Mouse (Mus musculus): ENCODE measurements at regions not wholly inside any gene's neighbourhood (a gene's known extent, or its start where the extent isn't known, plus 50 kb on each side); places are given as distances from the start of the nearest gene placed in this dataset.

DNA sequence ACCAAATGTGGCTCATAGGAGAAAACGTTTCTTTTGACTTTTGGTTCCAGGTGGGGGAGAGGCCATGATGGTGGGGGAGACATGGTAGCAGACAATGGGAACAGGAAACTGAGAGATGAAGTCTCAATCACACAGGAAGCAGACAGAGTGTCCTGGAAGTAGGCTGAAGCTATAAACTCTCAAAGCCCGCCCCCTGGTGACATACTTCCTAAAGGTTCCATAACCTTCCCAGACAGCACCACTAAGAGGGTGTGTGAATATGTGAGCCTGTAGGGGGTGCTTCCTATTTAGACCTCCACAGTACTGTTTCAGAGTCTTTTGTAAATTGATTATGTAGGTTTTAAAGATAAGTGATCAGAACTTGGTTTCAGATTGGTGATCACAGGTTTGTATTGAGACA lies 284.1 kb upstream of the Slc30a5 start:
- DNase-seq (ENCODE audit: low spot score), result no peak

DNA sequence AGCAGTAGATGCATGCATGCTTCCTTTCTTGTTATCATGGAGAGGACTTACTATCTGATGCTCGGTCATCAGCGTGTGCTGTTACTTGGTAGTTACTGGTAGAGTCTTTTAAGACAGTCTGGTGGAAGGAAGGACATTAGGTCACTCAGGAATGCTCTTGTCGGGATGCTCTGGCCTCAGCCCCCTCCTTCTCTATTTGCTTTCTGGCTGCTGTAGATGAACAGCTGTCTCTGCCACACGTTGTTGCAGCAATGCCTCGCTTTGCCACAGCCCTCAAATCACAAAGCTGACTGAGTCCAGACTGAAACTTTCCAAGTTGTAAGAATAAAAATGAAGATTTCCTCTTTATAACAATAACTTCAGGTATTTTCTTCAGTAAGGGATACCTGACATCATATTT lies 282.1 kb upstream of the Slc30a5 start:
- DNase-seq (ENCODE audit: low spot score), result no peak

DNA sequence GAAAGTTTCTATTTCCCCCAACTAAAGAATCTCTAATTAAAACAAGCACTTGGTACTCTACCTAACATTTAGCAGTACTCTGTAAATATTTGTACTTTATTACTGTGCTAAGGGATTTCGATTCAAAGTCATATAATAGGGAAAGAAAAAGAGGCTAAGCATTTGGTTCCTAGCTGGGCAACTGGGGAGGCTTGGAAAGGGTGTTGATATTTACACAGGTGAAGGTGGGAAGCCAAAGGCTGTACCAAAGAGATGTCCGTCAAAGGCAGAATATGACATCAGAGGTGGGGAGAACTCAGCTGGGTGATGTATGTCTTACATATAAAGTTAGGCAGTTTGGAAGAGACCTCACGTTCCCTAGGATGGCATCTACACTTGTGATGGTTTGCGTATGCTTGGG lies 278.9 kb upstream of the Slc30a5 start:
- no peak for DNase-seq (ENCODE audit: low spot score)

DNA sequence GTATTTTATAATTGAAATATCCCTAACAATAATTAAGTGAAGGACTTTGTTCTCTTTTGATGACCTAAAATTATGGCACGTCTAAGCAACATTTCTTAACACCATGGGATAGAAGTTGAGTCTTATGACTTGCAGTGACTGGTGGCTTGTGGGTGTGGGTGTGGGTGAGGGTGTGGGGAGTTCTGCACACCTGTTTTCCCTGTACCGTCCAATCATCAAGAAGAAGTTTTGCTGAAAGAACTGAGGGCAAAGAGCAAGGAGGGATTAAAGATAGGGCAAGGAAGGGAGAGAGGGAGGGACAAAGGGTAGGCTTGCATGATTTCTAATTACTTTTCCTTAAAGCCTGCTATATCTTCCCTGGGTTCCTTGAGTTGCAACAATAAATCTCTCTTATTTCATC lies 278.5 kb upstream of the Slc30a5 start:
- DNase-seq (ENCODE audit: low spot score), result no peak

DNA sequence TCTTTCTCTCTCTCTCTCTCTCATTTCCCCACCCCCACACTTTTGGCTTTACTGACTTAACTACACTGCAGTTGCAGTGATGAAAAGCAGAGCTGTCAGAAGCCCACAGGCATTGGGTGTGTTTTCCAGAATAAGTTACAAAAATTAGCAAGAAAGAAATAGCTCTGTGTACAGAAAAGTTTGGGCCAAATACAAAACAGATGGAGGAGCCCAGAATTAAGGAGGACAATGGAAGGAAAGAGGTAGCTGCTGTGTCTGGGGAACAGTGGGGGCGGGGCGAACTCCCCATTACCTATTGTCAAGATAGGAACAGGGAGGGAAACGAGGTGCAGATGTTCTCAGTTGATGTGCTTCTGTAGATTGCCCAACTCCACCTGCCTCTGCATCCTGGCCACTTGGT lies 267.4 kb upstream of the Slc30a5 start:
- DNase-seq (ENCODE audit: low spot score), result no peak

DNA sequence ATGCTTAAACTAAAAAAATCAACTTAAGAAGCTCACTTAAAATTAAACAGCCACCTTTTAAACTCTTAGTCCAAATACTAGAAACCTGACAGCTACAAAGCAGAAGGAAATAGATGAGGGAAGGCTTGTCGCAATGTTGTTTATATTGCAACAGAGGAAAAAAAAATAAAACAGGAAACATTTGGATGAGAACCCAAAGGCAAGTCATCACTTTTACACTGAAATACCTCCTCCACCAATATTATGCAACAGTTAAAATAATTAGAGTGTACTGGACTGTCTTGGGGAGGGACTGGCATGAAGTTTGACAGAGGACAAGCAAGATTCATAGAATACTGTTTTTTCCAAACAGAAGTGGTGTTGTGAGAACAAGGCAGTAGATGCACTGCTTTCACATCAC lies 263.6 kb upstream of the Slc30a5 start:
- DNase-seq (ENCODE audit: low spot score), result peak; percentile 5

DNA sequence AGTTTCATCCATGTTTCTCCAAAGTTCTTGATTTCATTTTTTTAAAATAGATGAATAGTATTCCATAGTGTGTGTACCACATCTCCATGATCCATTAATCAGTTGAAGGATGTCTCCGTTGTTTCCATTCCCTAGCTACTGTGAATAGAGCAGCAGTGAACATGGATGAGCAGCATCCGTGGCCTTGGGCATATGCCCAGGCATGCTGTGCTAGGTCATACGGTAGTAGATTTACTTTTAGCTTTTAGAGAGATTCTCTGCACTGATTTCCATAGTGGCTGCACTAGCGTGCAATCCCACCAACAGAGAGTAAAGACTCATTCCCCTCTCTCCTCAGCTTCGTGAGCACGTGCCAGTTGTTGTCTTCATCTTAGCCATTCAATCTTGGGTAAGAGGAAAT lies 263.0 kb upstream of the Slc30a5 start:
- no peak for DNase-seq (ENCODE audit: low spot score)

DNA sequence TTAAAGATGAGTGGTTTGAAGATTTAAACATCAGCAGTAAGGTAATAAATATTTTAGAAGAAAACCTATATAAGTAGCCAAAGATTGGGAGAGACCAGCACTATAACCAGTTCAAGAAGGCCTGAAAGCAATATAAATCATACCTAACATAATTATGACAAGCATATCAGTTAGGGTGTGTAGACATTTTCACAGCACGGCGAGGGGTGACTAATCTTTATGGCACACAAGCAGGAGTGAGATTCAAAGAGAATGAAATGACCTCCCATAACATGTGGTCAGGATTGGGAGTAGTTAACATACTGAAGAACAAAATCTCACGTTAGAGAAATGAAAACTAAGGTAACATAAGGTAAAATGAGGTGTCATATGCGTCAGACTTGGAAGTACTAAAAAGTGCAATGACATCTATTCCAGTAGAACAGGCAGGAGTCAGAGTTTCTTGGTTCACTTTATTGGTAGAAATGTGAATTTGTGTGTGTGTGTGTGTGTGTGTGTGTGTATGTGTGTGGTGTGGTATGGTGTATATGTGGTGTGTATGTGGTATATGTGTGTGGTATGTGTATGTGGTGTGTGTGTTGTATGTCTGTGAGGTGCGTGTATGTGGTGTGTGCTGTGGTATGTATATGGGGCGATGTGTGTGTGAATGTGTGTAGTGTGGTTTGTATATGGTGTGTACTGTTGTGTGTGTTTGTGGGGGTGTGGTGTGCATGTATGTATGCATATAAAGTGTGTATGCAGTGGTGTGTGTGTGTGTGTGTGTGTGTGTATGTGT lies 262.0 kb upstream of the Slc30a5 start:
- DNase-seq (ENCODE audit: low spot score), result no peak

DNA sequence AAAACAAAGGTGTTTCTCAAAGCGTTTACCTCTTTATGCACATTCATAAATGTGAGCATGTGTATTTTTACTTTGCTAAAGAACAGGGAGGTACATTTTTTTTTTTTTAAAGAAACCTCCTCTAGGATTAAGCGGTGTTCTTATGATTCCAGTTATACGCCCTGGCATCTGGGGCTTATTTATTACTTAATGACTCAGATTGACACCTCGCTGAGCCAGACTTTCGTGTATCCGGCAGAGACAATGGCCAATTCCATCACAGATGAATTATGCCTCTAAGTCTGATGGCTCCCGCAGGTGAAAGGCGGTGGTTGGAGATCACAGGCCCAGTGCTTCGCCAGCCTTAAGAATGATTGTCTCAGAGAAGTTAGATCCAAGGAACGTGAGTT lies 259.5 kb upstream of the Slc30a5 start:
- DNase-seq (ENCODE audit: low spot score), result no peak

DNA sequence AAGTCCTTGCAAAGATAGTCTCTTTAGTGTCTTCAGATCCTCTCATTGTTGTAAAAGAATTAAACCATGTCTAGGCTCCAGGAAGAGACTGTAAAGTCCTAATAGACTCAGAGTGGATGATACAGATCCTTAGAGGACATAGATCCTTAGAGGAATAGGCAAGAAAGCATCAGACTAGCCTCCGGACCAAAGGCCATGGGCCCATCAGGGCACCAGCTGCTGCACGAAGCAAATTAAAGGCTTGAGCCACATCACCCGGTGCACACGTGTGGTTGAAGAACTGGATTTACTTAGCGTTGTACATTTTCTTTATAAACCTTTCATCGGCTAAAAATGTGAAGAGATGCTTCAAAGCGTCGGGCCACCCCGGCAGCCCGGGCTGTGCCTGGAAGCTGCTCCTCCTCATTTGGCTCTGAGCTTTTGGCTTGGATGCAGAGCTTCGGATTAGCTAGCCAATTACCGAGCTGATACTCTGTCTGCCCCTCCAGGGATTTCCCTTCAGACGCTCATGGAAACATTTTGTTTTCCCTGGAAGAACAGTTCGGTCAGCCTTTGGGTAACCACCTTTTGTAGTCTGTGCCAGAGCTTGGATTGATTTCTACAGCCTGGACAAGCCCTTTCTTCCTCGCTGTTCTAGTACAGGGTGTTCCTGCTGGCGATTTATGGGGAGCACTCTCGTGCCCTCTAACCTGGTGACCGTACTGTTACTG lies 259.0 kb upstream of the Slc30a5 start:
- peak; percentile 2 for DNase-seq (ENCODE audit: low spot score)

DNA sequence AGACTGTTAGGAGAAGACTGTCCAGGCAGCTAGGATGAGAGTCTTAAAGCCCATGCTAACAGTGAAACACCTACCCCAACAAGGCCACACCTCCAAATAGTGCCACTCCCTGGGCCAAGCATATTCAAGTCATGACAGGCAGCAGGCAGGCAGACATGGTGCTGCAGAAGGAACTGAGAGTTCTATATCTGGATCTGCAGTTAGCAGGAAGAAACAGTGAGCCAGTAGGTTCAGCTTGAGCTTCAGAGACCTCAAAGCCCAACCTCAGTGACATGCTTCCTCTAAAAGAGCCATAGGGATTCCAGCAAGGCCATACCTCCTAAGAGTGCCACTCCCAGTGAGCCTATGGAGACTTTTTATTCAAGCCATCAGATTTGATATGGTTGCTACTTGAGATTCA lies 252.0 kb upstream of the Slc30a5 start:
- no peak for DNase-seq (ENCODE audit: low spot score)

DNA sequence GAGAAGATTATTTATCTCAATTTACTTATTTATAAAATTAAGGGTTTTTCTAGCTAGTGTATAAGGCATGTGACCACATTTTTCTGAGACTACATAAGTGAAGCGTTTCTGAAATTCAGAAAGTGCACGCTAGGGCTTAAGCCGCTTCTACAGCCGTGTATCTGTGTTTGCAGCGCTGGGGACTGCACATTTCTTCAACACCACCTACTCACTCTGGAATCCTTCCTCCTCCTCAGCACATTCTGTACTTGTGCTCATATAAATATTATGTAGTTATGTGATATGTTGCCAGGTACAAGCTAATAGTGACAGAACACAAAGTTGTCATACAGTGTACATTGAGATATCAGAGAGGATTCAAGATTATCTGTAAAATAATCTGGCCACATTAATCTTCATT lies 251.0 kb upstream of the Slc30a5 start:
- no peak for DNase-seq (ENCODE audit: low spot score)

DNA sequence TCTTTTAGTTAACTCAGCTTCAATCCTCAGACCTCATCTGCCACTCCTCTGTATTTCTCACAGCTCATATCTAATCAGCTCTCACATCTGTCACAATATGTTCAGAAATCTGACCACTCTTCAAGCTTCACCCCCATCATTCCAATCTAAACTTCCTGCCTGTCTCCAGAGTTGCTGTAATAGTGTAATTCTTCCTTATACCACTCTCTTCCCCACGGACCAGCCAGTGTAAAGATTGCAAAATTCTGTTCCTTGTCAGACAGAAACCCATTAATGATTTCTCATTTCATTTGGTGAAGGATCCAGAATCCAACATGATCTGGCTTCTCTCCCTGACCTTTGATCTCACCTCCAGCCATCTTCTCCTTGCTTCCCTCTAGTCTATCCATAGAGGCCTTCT lies 250.2 kb upstream of the Slc30a5 start:
- no peak for DNase-seq (ENCODE audit: low spot score)

DNA sequence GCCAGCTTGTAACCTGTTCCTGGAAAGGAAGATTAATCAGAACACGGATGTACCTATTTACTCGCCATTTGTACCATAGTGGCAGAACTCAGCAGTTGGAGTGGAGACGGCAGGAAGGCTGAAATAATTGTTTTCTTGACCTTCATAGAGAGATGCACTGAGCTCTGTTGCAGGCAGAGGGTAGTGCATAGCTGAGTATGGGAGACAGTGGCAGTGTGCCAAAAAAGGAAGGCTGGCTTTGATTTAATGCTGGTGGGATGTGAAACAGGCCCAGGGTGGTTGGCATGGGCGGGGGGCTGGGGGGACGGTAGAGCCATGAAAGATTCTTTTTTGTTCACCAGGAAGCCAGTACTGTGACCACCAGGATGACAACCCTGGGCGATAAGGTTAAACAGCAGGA lies 235.3 kb upstream of the Slc30a5 start:
- DNase-seq (ENCODE audit: low spot score), result no peak

DNA sequence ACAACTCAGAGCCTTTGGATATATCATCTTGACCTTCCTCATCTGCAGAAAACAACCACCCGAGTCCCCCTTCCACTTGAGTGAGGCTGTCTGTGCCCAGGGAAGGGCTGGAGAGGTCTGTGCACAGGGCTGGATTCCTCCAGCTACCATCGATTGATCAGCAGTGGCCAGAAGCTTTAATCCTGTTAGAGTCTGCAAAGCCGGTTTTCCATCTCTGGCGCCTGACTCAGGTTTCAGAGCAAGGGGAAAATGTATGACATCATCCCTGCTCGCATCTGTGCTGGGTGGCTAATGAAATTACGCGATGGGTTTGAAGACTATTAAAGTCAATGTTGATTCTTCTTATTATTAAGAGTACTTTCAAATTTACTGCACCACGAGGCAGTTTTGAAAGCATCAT lies 229.4 kb upstream of the Slc30a5 start:
- DNase-seq (ENCODE audit: low spot score), result no peak

DNA sequence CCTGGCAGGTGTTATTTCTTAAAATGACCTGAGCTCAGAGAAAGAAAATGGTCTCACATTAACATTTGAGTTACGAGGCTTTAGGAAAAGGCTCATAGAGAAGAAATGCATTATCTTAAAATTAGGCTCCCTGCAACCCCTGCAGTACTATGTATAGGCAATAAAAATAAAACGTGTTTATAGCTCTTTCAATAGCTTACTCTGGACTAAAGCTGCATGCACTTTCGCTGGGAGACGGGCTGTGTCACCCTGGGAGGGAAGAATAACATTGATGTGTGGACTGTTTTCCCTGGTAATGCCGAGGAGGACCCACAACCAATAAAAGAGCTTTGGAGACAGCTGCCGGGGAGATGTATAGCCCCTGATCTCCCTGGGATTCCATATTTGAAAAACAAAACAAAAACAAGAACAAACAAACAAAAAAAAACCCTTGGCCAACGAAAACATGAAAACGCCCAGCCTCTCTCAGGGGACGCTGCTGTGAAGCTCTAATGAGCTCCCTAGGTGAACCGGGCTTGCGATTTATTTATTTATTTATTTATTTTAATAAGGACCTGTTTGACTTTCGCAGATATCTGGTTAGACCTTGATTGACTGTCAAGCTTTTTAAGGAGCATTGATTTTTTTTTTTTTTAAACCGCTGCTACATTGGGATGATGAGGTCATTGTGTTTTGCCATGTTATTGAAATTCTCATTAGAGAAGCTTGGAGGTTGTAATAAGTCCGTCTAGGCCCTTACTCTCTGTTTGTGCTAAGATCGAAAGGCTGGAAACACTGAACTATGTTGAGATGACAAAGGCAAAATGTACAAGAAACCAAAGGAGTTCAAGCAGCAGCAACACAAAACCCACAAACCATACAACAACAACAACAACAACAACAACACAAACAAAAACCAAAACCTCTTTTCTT lies 228.3 kb upstream of the Slc30a5 start:
- no peak for DNase-seq (ENCODE audit: low spot score)

DNA sequence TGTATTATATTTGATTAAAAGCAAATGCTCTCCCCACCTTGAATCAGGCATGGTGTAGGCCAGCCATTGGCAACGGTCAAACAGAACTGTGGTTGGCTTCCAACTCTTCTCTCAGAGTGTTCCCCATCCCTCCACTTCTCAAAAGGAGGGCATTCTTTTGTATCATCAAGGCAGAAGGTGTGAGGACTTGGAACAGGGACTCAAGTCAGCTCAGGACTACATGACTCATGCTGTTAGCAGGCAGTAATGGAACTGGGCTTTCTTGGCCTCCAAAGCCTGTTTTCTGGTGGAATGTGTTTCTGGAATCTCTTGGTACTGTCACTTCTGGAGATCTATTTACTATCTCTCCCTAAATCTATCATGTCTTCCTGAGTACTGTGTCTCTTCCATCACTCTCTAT lies 216.3 kb upstream of the Slc30a5 start:
- DNase-seq (ENCODE audit: low spot score), result no peak

DNA sequence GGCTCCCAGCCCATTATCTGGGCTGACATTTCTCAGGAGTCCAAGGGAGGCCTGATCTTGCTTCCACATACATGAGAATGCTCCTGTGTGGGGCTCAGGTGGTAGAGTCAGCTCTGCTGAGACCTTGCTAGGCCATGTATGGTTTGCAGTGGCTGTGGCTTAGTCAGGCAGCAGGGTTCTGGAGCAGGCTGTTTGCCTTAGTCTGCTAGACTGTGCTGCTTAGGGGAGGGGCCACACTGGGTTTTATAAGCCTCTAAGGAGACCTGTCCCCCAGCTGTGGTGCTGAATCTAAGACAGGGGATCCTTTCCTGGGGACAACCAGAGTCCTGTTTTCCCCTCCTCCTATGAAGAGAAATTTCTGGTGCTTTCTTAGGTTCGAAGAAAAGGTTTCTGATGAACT lies 199.4 kb upstream of the Slc30a5 start:
- DNase-seq (ENCODE audit: low spot score), result peak; percentile 14

DNA sequence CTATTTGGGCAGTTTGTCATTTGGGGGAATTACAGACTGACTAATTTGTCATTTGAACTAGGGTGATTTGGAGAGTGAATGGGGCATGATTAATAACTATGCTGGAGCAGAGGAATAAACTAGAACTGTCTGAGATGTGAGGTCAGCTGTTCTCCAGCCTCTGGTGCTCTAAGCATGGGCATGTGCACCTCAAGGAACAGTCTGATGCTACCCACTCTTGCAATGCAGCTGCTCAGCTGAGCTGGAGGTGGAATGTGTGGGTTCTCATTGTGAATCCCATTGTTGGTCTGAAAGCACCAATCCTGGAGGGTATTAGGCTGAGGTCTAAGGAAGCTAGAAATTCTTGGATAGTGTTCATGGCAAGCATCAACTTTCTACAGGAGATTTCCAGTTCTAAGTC lies 192.8 kb upstream of the Slc30a5 start:
- no peak for DNase-seq (ENCODE audit: low spot score)

DNA sequence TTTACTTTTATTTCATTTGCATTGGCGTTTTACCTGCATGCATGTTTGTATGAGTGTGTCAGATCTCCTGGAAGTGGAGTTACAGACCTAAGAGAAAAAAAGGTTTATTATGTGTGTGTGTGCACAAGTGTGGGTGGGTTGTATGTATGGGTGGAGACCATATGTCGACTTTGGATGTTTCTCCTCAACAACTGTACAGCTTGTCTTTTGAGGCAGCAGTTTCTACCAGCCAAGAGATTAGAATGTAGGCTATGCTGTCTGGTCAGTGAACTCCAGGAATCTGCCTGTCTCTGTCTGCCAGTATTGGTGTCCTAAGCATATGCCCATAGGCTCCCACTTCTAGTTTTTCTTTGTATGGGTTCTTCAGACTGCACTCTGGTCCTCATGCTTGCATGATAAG lies 192.3 kb upstream of the Slc30a5 start:
- no peak for DNase-seq (ENCODE audit: low spot score)

DNA sequence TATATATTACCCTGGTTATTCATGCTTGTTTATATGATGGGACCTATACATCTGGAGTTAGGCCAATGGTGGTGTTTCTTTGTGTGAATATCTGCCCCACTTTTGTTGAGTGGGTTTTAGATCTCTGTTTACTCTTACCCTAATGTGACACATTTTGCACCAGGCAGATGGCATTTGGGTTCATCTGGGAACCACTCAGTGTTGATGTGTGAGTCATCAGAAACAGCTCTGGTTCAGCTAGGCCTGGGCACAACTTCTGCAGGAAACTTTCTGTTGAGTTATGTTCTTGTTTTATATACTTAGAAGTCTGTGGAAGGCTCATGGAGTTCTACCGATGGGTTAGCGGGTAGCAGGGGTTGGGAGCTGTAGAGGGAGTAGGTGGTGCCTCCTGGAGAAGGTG lies 191.7 kb upstream of the Slc30a5 start:
- no peak for DNase-seq (ENCODE audit: low spot score)

DNA sequence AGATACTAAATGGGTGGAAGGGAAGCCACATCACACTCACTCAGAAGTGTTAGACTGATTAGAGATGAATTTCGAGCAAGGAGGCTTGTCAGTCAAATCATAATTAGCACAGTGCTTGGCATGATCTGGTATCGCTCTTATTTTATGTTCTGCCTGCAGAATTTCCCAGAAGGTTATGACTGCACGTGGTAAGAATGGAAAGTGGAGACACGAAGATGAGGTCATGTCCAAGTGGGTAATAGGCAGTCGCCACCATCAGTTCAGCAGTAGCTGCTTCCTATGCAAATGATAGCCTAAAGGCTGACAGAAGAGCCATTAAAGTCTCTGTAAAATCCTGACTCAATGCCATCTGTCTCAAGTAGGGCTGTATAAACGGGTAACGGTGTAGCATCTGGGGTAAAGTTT lies 186.0 kb upstream of the Slc30a5 start:
- DNase-seq (ENCODE audit: low spot score), result no peak

DNA sequence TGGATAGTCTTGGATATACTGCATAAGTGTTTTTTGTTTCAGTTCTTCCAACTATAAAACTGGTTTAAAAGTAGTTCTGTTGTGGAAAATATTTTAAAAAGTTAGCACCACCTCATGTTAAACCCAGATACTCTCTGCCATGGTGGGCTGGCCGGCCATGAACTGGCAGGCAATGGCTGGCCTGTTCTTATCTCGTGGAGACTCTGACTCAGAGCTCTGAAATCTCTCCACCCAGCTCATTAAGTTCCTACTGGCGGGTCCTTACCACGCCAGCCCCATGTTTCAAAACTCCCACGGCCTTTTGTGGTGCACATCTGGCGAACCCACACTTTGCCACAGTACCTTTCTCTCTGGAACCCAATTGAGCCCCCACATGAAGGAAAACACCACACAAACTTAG lies 183.8 kb upstream of the Slc30a5 start:
- DNase-seq (ENCODE audit: low spot score), result no peak
